Mouse (Mus musculus) bone marrow macrophage, adult 2 months (primary cell): ENCODE measurements around the gene Wnt3a. TPM values are rescaled to one million over a fixed set of nuclear protein-coding genes. Genes with fewer than 3 reads are reported as not detected.

Experiments
- H3K27ac ChIP-seq: 2 replicates; pipeline ENCODE4 v1.5.1; 2012; ENCODE audit warnings: low read depth, low read length; ENCODE audit not compliant: insufficient read depth
- H3K4me1 ChIP-seq: 2 replicates; pipeline ENCODE4 v1.6.1; 2012; ENCODE audit warnings: low read length; ENCODE audit not compliant: control insufficient read depth, insufficient read depth
- H3K4me3 ChIP-seq: 2 replicates; pipeline ENCODE4 v1.5.1; 2012; ENCODE audit warnings: mild to moderate bottlenecking, low read length, moderate library complexity; ENCODE audit not compliant: insufficient read depth
- CTCF ChIP-seq: IDR thresholded peaks from 2 replicates; pipeline ENCODE4 v1.5.1; 2012; ENCODE audit warnings: low read depth, mild to moderate bottlenecking, low read length, moderate library complexity
- POLR2A ChIP-seq: IDR thresholded peaks from 2 replicates; pipeline ENCODE4 v1.6.1; 2012; ENCODE audit warnings: mild to moderate bottlenecking, low read depth, low read length, borderline replicate concordance
- polyA plus RNA-seq: library from polyadenylated mRNA; stranded (reverse); fragments of >200 nt; gene quantifications from 2 replicates; pipeline ENCODE4 v1.2.4, GENCODE M21; 2012; ENCODE audit not compliant: missing spikeins, insufficient read depth, insufficient read length

Wnt3a gene
- polyA plus RNA-seq, 1 experiment = not detected

DNA sequence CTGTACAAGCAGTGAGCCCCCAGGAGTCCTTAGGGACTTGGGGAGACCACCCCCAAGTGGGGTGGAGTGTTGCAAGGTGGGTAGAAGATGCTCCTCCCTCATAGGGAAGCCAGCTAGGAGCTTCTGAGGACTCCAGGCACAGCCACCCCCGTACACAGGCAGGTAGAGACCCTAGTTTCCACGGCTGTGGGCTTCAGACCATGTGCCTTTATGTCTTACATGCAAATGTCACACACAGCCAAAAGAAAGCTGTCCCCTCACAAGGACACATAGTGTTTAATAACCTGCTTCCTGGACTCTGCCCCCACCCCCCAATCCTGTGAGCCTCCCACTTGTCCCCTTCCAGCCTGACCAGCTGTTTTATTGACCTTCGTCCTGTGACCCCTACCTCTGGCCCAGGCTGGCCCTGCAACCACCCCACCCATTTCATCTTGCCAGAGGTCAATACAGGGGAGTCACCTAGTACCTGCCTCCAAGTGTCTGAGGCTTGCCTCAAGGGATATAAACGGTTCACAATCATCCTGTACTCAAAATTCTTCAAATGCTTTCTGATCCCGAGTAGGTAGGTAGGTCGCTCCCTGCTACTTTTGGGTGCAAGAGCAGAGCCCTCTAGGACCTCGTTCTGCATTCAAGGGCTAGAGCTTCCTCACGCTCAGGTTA lies 25.3 kb downstream of the Wnt3a start:
- no peak overlapping the region for H3K4me3 ChIP-seq
- no peak overlapping the region for H3K27ac ChIP-seq
- TF ChIP-seq POLR2A (no peak), CTCF (no peak)
- no peaks in the 10 kb centered on the region for H3K4me1 ChIP-seq

DNA sequence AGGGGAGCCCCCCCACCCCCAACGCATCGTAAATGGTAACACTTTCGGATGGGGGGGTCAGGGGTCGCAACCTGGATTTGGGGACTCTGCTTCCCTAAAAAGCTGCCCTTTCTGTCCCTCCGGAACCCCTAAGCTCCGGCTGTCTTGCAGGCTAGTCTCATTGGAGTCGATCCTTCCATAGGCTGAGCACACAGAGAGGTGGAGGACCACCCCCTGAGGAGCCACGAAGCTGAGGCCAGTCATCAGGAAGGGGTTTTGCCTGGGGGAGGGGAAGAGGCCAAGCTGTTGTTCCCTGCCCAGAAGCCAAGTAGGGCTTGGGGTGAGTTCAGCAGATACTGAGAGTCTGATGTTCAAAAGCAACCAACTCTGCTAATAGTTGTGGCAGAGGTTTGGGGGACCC lies 26.0 kb downstream of the Wnt3a start:
- Histone ChIP-seq H3K27ac (no peak overlapping the region), H3K4me3 (no peak overlapping the region), H3K4me1 (no peaks in the 10 kb centered on the region)
- no peak for TF ChIP-seq POLR2A
- no peak for TF ChIP-seq CTCF

DNA sequence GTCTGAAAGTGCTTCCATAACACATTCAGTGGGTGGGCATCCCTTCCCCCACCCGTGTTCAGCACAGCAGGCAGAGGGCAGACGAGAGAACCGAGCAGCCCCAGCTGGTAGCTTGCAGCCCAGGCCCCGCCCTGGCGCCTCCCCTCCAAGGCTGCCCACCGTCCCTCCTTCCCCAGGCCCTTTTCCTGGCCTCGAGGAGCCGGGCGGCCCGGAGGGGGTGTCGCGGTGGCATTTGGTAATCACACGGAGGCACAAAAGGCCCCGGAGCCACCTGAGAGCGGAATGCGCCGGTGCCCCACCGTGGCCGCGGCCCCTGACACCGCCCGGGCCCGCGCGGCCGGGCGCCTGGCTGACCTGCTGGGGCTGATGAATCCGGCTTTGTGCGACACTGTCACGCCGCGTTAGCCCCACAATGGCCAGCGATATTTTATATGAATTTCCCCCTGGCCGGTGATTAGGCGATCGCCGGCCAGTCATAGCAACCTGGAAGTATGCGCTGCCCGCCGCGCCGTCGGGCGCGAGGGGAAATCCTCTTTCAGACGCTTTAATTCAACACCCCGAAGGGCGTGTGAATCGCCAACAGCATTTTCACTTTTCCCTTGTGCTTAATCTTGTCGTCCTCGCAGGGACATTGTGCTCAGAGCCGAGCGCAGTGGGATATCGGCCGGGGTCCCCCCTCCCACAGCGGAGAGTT lies 26.5 kb downstream of the Wnt3a start:
- H3K27ac ChIP-seq = no peak overlapping the region
- H3K4me3 ChIP-seq = peak overlapping the region; percentile 22; the same call in 1 of the 2 replicates
- TF ChIP-seq POLR2A = no peak
- TF ChIP-seq CTCF = no peak
- H3K4me1 ChIP-seq = no peaks in the 10 kb centered on the region

DNA sequence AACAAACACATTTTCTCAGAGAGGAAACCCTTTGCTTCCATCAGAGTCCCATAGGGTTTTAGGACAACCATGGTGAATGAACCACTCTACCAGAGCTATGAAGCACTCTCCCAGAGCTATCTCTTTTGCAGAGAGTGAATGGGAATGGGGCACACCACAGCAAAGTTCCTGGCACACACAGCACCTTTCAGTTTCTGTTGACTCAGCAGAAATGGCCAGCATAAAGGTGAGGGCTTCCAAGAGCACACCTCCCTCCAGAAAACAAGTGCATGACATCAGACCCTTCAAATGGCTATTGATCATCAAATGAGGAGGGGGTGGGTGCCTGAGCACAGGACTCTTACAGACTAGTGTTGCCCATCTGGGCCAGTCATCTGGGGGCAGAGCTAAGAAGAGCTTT lies 28.2 kb downstream of the Wnt3a start:
- Histone ChIP-seq H3K4me3 (no peak overlapping the region), H3K27ac (no peak overlapping the region), H3K4me1 (no peaks in the 10 kb centered on the region)
- TF ChIP-seq POLR2A = no peak
- TF ChIP-seq CTCF = no peak

DNA sequence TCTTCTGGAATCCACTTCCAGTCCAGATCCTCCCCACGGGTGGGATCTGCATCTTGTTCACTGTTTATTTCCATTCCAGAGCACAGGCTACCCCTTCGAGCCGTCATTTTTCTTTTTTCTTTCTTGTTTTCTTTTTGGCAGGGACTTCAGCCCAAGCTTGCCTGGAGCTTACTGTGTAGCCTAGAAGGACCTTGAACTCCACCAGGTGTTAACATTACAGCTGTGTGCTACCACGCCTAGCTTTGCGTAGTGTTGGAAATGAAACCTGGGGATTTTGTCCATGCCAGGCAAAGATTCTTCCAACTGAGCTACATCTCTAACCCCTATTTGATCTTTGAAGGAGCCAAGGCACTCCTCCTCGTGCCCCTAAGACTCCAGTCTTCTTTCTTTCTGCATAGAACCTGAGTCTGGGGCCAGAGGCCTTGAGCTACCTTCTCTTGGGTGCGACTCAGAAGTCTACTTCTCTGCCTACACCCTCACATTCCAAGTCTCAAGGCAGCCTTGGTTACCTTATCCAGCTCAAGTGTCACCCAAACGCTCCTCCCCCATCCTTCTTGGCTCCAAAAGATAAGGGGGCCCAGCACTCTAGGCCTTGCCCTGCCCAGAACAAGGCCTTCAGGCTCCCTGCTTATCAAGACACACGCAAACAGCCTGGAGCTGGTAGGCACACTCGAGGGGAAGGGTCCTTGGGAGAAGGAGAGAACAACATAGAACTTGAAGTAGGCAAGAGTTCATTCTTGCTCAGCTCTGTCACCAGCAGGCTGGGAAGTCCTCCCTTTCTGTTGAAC lies 29.7 kb downstream of the Wnt3a start:
- TF ChIP-seq CTCF (no peak), POLR2A (no peak)
- Histone ChIP-seq H3K4me3 (no peak overlapping the region), H3K4me1 (no peaks in the 10 kb centered on the region), H3K27ac (no peak overlapping the region)

DNA sequence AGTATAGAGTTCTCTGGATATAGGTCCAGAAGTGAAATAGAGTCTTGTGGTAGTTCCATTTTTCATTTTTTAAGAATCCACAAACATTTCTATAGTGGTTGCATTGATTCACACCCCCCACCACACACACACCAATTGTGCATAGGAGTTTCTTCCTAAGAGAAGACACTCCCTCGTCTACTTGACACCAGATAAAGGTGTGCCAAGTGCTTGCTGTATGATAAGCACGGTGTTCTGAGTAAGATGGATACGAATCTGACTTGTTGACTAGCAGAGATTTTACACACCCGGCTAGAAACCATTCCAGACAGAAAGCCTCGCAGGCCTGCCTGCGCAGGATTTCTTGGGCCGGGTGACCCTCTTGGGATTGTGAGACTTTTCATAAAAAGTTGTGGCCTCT lies 30.9 kb downstream of the Wnt3a start:
- Histone ChIP-seq H3K27ac (no peak overlapping the region), H3K4me3 (no peak overlapping the region), H3K4me1 (no peaks in the 10 kb centered on the region)
- no peak for TF ChIP-seq CTCF
- TF ChIP-seq POLR2A = no peak

DNA sequence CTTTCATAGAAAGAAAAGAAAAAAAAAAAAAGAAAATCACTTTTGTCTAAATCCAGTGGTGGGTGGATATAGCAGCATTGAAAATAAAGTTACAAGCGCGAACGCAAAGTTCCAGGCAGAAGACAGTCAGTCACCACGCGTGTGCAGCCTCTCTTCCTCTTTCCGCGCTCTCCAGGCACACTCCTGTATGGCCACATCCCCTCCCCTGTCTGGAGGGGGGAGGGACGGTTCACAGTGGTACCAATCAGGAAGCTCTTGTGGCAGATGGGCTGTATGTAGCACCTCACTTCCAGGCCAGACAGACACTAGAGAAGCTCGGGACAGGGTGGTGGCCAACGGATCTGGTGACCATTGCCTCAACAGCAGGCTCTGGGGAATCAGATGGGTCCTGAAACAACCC lies 42.5 kb downstream of the Wnt3a start:
- no peaks in the 10 kb centered on the region for H3K4me1 ChIP-seq
- H3K4me3 ChIP-seq = no peak overlapping the region
- no peak overlapping the region for H3K27ac ChIP-seq
- TF ChIP-seq CTCF (no peak), POLR2A (no peak)

DNA sequence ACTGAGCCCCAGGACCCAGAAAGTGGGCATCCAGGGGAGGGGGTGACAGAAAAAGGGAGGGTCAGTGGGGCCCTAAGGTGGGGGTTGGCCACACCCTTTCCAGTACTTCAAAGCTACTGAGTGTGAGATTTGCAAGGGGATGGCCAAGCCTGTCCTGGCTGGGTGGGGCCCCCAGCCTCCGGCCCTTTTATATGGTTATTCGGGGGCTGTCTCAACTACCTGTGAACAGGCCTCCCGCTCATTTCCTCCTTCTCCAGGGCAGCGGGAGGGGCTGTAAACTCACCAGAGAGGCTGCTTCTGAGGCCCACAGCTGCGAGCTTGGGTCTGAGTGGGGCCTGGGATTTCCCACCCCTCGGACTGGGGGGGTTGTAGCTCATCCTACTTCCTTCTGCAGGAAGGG lies 46.7 kb downstream of the Wnt3a start:
- Histone ChIP-seq H3K4me3 (no peak overlapping the region), H3K27ac (no peak overlapping the region), H3K4me1 (no peaks in the 10 kb centered on the region)
- TF ChIP-seq CTCF (no peak), POLR2A (no peak)

DNA sequence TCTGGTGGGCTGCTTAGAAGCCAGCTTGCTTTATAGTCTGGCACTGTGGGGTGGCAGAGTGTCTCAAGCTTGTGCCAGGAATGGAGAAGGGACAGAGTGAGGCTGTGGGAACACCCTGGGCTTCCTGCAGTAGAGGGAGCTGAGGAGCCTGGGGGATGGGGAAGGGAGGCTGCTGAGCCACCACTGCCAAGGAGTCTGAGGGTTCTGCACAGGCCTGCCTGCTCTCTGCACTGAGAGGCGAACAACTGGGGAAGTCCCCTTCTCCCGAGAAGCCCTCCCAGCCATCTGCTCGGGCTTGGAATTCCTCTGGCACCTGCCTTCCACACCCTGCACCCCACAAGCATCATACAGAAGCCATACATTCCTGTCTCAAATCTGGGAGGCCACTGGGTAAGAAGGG lies 48.7 kb downstream of the Wnt3a start:
- no peaks in the 10 kb centered on the region for H3K4me1 ChIP-seq
- TF ChIP-seq CTCF = no peak
- no peak for TF ChIP-seq POLR2A
- H3K4me3 ChIP-seq = no peak overlapping the region
- no peak overlapping the region for H3K27ac ChIP-seq

DNA sequence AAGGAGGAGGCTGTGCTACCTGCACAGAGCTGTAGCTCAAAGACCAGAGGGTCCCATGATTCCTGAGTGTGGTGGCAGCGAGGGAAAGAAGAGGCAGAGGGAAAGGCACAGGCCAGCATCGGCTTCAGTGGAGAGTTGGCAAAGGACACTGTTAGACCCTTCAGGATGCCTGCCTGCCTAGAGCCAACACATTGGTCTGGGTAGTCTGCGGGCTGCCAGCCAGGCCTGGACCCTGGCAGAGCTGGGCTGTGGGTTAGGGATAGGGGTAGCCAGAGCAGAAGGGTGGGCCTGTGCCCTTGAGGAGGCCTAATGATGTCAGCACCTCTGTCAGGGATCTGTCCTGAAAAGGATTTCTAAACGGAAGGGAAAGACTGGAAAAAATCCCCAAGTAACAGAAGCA lies 50.8 kb downstream of the Wnt3a start:
- no peak for TF ChIP-seq POLR2A
- no peak for TF ChIP-seq CTCF
- no peak overlapping the region for H3K27ac ChIP-seq
- no peak overlapping the region for H3K4me3 ChIP-seq
- no peaks in the 10 kb centered on the region for H3K4me1 ChIP-seq
